Mouse (Mus musculus) liver, postnatal 0 days (tissue): Measurements from ENCODE around the gene Efna2.

Source experiments
- CTCF ChIP-seq: sonication (generic); IDR thresholded peaks from 2 replicates; pipeline ENCODE4 v1.5.1; 2016; ENCODE audit warnings: antibody characterized with exemption, low read depth
- EP300 ChIP-seq: IDR thresholded peaks from 2 replicates; pipeline ENCODE4 v1.6.1; 2016; ENCODE audit warnings: antibody characterized with exemption, low read depth, mild to moderate bottlenecking

DNA sequence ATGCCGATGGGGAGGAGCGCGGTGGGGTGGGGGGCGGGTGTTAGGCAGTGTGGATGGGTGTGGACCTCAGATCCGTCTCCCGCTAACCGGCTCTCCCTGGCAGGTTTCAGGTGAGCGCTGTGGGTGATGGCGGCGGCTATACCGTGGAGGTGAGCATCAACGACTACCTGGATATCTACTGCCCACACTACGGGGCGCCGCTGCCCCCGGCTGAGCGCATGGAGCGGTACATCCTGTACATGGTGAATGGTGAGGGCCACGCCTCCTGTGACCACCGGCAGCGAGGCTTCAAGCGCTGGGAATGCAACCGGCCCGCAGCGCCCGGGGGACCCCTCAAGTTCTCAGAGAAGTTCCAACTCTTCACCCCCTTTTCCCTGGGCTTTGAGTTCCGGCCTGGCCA is 7.4 kb downstream of the Efna2 start:
- TF ChIP-seq CTCF (no peak), EP300 (no peak)
